Mouse (Mus musculus) megakaryocyte, embryonic 14.5 days (primary cell): ENCODE data around the gene Gm42791.

Source experiments
- FLI1 ChIP-seq: IDR thresholded peaks from 2 replicates; pipeline ENCODE4 v1.6.1; 2012; ENCODE audit warnings: low read length, inconsistent platforms, mixed read lengths
- GATA1 ChIP-seq: IDR thresholded peaks from 3 replicates; pipeline ENCODE4 v1.6.1; 2012; ENCODE audit warnings: mixed read lengths, low read length, inconsistent platforms, borderline replicate concordance

DNA sequence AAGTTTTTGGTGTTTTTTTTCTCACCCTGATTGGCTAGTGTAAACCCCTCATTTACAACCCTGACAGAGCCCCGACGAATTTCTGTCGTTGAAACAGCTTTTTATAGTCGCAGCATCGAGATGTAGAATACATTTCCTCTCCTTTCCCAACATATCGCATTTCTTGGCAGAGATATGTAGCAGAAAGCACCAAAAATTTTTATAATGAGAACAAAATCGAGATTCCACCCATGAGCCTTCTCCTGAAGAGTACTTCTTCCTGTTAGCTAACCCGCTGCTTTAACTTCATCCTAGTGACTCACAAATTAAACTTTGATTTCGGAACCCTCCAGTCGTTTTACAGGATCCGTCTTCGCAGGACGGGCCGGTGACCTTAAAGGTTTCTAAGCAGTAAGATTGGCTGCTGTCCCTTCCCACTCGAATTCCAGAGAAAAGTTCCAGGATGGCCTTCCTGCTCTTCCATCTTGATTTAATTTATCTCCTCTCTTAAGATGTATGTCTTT is 29.8 kb downstream of the Gm42791 start:
- TF ChIP-seq GATA1 (no peak), FLI1 (no peak)
